Mouse (Mus musculus) embryonic facial prominence, embryonic 13.5 days (tissue): Measurements from ENCODE around the gene Zfp668. TPM values are rescaled to one million over a fixed set of nuclear protein-coding genes. Genes with fewer than 3 reads are reported as not detected.

Source experiments
- ATAC-seq: fragments of 200-750 bp; cut with Nextera tagmentation; 2 replicates; pipeline ENCODE4 v1.8.0; 2017; ENCODE audit warnings: low read depth; ENCODE audit not compliant: insufficient number of reproducible peaks, insufficient read depth, low FRiP score, low TSS enrichment
- H3K27ac ChIP-seq: fragments of 300-500 bp; sonication (generic); 2 replicates; pipeline ENCODE4 v1.5.1; 2015; ENCODE audit warnings: moderate library complexity, mild to moderate bottlenecking, inconsistent platforms
- H3K27me3 ChIP-seq: fragments of 300-500 bp; sonication (generic); 2 replicates; pipeline ENCODE4 v1.6.1; 2015; ENCODE audit warnings: mild to moderate bottlenecking, inconsistent platforms
- H3K36me3 ChIP-seq: fragments of 300-500 bp; sonication (generic); 2 replicates; pipeline ENCODE4 v1.6.1; 2015; ENCODE audit warnings: mild to moderate bottlenecking, inconsistent platforms
- H3K4me1 ChIP-seq: fragments of 300-500 bp; sonication (generic); 2 replicates; pipeline ENCODE4 v1.6.1; 2015; ENCODE audit warnings: inconsistent platforms
- H3K4me2 ChIP-seq: fragments of 300-500 bp; sonication (generic); 2 replicates; pipeline ENCODE4 v1.6.1; 2015; ENCODE audit warnings: moderate library complexity, mild to moderate bottlenecking, inconsistent platforms
- H3K4me3 ChIP-seq: fragments of 300-500 bp; sonication (generic); 2 replicates; pipeline ENCODE4 v1.5.1; 2015; ENCODE audit warnings: mild to moderate bottlenecking, inconsistent platforms
- H3K9ac ChIP-seq: fragments of 300-500 bp; sonication (generic); 2 replicates; pipeline ENCODE4 v1.6.1; 2015; ENCODE audit warnings: mild to moderate bottlenecking, inconsistent platforms
- H3K9me3 ChIP-seq: fragments of 300-500 bp; sonication (generic); 2 replicates; pipeline ENCODE4 v1.6.1; 2016; ENCODE audit warnings: inconsistent platforms
- WGBS: fragments of 180-500 bp; shearing (Covaris S2); methylation state at CpG from one replicate; pipeline ENCODE4 v1.1.7; 2015; ENCODE audit warnings: mixed read lengths; 5-methylcytosine and 5-hydroxymethylcytosine counted together
- polyA plus RNA-seq: library from polyadenylated mRNA; unstranded; fragments of >200 nt; fragmentation: Nextera tagmentation; extraction: Ambion mirVana; gene quantifications from 2 replicates; pipeline ENCODE4 v1.2.1, GENCODE M21; 2015

Gene Zfp668
- 24.9 and 28.2 TPM in 2 replicates for polyA plus RNA-seq

- Histone ChIP-seq H3K4me1 (peaks cover 20% of the 10 kb centered on the region), H3K36me3 (peaks cover 54% of the 10 kb centered on the region), H3K9me3 (no peaks in the 10 kb centered on the region), H3K9ac (peak within 1 kb of the TSS; percentile 98), H3K27me3 (no peaks in the 10 kb centered on the region), H3K27ac (peak within 1 kb of the TSS; percentile 99), H3K4me2 (peak within 1 kb of the TSS; percentile 89), H3K4me3 (peak within 1 kb of the TSS; percentile 91)
- WGBS = under 1% methylated on average over 60 of the region's 60 CpGs
- peak; percentile 49; the same call in 1 of the 2 replicates for ATAC-seq
Observed at GRCm38 (mm10) chr7:127876467-127877348, at the start of gene Zfp668. TSS of gene Zfp668 (minus strand) at chr7:127876828.

DNA sequence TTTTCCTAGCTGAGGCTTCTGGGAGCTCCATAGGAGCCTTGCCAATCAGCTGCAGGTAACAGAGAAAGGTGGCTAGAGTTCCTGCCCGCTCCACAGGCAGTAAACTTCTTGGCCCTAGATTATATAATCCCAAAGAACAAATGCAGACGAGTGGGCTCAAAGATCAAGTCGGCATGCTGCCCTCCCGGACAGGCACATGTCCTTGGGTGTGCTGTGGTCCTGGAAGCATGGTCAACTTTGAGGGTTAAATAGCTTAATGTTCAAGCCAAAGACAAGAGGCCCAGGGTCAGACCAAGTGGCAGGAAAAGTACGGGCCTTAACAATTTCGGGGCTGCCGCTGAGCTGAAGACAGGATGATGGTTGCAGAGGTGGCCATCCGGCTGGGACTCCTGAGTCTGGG, 49.4 kb upstream of the Zfp668 start:
- no peak for ATAC-seq
- 84% methylated on average over 8 of the region's 8 CpGs for WGBS
- Histone ChIP-seq H3K9ac (no peak overlapping the region), H3K27ac (peak overlapping the region; percentile 68), H3K27me3 (peaks cover 32% of the 10 kb centered on the region), H3K4me1 (peaks cover 16% of the 10 kb centered on the region), H3K4me3 (no peak overlapping the region), H3K4me2 (no peak overlapping the region), H3K36me3 (peaks cover 56% of the 10 kb centered on the region), H3K9me3 (no peaks in the 10 kb centered on the region)

DNA sequence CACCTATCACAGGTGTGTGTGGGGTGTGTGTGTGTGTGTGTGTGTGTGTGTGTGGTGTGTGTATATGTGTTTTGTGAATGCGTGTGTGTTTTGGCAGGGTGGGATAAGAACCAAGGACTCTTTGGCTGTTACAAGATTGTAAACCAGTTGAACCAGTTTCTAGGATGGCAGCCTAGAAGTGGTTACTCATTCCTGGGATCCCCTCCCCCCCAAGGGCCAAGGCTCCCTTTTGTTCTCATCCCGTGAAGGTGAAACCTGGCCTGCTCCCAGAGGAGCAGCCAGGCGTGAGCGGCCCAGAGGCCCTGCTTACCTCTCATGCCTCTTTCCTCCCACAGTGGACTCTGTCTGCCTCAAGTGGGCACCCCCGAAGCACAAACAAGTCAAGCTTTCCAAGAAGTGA, 48.6 kb upstream of the Zfp668 start:
- no peak overlapping the region for H3K4me3 ChIP-seq
- H3K27me3 ChIP-seq = peaks cover 27% of the 10 kb centered on the region
- H3K4me1 ChIP-seq = peaks cover 16% of the 10 kb centered on the region
- peaks cover 64% of the 10 kb centered on the region for H3K36me3 ChIP-seq
- H3K9ac ChIP-seq = no peak overlapping the region
- no peaks in the 10 kb centered on the region for H3K9me3 ChIP-seq
- ATAC-seq = no peak
- H3K27ac ChIP-seq = peak overlapping the region; percentile 68
- H3K4me2 ChIP-seq = no peak overlapping the region
- WGBS = 52% methylated on average over 5 of the region's 5 CpGs

- Histone ChIP-seq H3K4me1 (peaks cover 6% of the 10 kb centered on the region; the same call in 1 of the 2 replicates), H3K36me3 (peaks cover 69% of the 10 kb centered on the region), H3K27me3 (peaks cover 11% of the 10 kb centered on the region), H3K4me2 (no peak overlapping the region), H3K4me3 (no peak overlapping the region), H3K27ac (no peak overlapping the region), H3K9ac (no peak overlapping the region), H3K9me3 (no peaks in the 10 kb centered on the region)
- WGBS = 75% methylated on average over 5 of the region's 5 CpGs
- no peak for ATAC-seq
Observed at GRCm38 (mm10) chr7:127923714-127924113, 47.1 kb upstream of the Zfp668 start.

GRCm38 (mm10) chr7:127922451-127923275, 46.0 kb upstream of the Zfp668 start:
- peaks cover 79% of the 10 kb centered on the region for H3K36me3 ChIP-seq
- H3K4me2 ChIP-seq = no peak overlapping the region
- H3K4me3 ChIP-seq = no peak overlapping the region
- H3K27ac ChIP-seq = no peak overlapping the region
- H3K9ac ChIP-seq = no peak overlapping the region
- no peaks in the 10 kb centered on the region for H3K9me3 ChIP-seq
- H3K27me3 ChIP-seq = peaks cover 1% of the 10 kb centered on the region; the same call in 1 of the 2 replicates
- H3K4me1 ChIP-seq = peaks cover 6% of the 10 kb centered on the region; the same call in 1 of the 2 replicates
- 82% methylated on average over 6 of the region's 6 CpGs for WGBS
- no peak for ATAC-seq

DNA sequence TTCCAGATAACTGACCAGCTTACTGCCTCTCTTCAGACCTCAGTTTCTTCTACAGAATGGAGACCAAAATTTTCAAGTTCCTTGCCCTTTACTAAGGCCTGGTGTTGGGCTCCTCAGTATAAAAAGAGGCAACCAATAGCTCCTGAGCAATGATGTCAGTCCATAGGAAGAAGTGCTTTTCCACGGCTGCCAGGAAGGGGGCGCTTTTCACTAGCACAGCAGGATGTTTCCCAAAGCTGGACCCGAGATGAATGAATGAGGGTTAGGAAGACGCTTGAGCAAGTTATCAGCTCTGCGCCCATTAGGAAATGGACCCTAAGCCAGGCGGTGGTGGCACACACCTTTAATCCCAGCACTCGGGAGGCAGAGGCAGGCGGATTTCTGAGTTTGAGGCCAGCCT, 44.9 kb upstream of the Zfp668 start:
- Histone ChIP-seq H3K27ac (no peak overlapping the region), H3K9me3 (no peaks in the 10 kb centered on the region), H3K9ac (no peak overlapping the region), H3K36me3 (peaks cover 82% of the 10 kb centered on the region), H3K4me2 (no peak overlapping the region), H3K27me3 (no peaks in the 10 kb centered on the region), H3K4me3 (no peak overlapping the region), H3K4me1 (peaks cover 6% of the 10 kb centered on the region; the same call in 1 of the 2 replicates)
- no peak for ATAC-seq
- 70% methylated on average over 8 of the region's 8 CpGs for WGBS

- 74% methylated on average over 7 of the region's 7 CpGs for whole genome bisulfite sequencing
Observed at GRCm38 (mm10) chr7:127919290-127919689, 42.7 kb upstream of the Zfp668 start.

DNA sequence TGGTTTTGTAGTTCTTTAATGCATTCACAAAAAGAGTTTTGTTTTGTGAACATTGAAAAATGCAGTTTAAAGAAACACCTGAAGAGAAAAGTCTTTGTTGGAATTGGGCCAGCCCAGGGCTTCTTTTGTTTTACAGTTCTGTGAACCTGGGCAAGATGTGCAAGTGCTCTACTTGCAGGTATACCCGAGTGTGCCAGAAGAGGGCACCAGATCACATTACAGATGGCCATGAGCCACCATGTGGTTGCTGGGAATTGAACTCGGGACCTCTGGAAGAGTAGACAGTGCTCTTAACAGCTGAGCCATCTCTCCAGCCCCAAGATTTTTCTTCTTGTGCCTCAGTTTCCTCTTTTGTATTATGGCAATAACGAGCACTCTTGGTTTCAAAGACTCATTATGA, 41.6 kb upstream of the Zfp668 start:
- H3K9me3 ChIP-seq = no peaks in the 10 kb centered on the region
- H3K36me3 ChIP-seq = peaks cover 67% of the 10 kb centered on the region
- no peak for ATAC-seq
- 54% methylated on average over 3 of the region's 3 CpGs for WGBS
- H3K9ac ChIP-seq = no peak overlapping the region
- H3K4me2 ChIP-seq = no peak overlapping the region
- no peak overlapping the region for H3K4me3 ChIP-seq
- H3K4me1 ChIP-seq = peaks cover 3% of the 10 kb centered on the region
- no peaks in the 10 kb centered on the region for H3K27me3 ChIP-seq
- no peak overlapping the region for H3K27ac ChIP-seq

More at GRCm38 (mm10) chr7:127919290-127919689, 42.7 kb upstream of the Zfp668 start:
- Histone ChIP-seq H3K9me3 (no peaks in the 10 kb centered on the region), H3K36me3 (peaks cover 77% of the 10 kb centered on the region), H3K9ac (no peak overlapping the region), H3K4me2 (no peak overlapping the region), H3K27me3 (no peaks in the 10 kb centered on the region), H3K27ac (no peak overlapping the region), H3K4me3 (no peak overlapping the region), H3K4me1 (no peaks in the 10 kb centered on the region)
- ATAC-seq = no peak

DNA sequence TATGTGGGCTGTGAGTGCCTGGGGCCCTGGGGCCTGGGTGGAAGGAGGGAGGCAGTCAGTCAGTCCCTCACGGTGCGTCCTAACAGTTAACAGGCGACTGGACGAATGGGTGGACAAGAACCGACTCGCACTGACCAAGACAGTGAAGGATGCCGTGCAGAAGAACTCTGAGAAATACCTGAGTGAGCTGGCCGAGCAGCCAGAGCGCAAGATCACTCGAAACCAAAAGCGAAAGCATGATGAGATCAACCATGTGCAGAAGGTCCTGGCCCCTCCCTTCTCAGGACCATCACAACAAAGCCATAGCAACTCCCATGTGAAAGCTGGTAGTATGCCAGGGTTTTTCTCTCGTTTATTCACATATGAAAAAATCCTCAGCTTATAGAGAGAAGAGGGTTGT, 38.7 kb upstream of the Zfp668 start:
- Histone ChIP-seq H3K27ac (no peak overlapping the region), H3K4me1 (peaks cover 6% of the 10 kb centered on the region), H3K9ac (no peak overlapping the region), H3K27me3 (no peaks in the 10 kb centered on the region), H3K36me3 (peaks cover 42% of the 10 kb centered on the region), H3K4me2 (no peak overlapping the region), H3K4me3 (no peak overlapping the region), H3K9me3 (no peaks in the 10 kb centered on the region)
- WGBS = 87% methylated on average over 12 of the region's 12 CpGs
- no peak for ATAC-seq

GRCm38 (mm10) chr7:127912938-127913337, 36.3 kb upstream of the Zfp668 start:
- H3K36me3 ChIP-seq = peaks cover 51% of the 10 kb centered on the region
- no peak for ATAC-seq
- H3K27me3 ChIP-seq = no peaks in the 10 kb centered on the region
- H3K4me1 ChIP-seq = peaks cover 6% of the 10 kb centered on the region
- no peaks in the 10 kb centered on the region for H3K9me3 ChIP-seq
- WGBS = 27% methylated on average over 4 of the region's 4 CpGs
- H3K4me2 ChIP-seq = peak overlapping the region; percentile 64
- H3K4me3 ChIP-seq = peak overlapping the region; percentile 95
- peak overlapping the region; percentile 87; the same call in 1 of the 2 replicates for H3K27ac ChIP-seq
- H3K9ac ChIP-seq = peak overlapping the region; percentile 83

- peak within 1 kb of the TSS; percentile 64 for H3K4me2 ChIP-seq
- H3K4me1 ChIP-seq = peaks cover 6% of the 10 kb centered on the region
- no peaks in the 10 kb centered on the region for H3K27me3 ChIP-seq
- ATAC-seq = peak; percentile 92
- peak within 1 kb of the TSS; percentile 87 for H3K27ac ChIP-seq
- peak within 1 kb of the TSS; percentile 95 for H3K4me3 ChIP-seq
- peak within 1 kb of the TSS; percentile 83 for H3K9ac ChIP-seq
- under 1% methylated on average over 40 of the region's 40 CpGs for WGBS
- H3K36me3 ChIP-seq = peaks cover 52% of the 10 kb centered on the region
- H3K9me3 ChIP-seq = no peaks in the 10 kb centered on the region
Observed at GRCm38 (mm10) chr7:127912190-127912871, 35.7 kb upstream of the Zfp668 start, which contains the start of gene Kat8. TSS of gene Kat8 (plus strand) at chr7:127912516.
